Comparison of ENCODE assay signal across 7 mouse cellular contexts in genomic region chr2:147895691-147896090, GRCm38 (mm10).
DNase-seq lines count a peak whose midpoint lies in the region; ATAC-seq and TF ChIP-seq lines count a peak whose summit lies in the region.

No protein-coding gene starts in this region.

- H3K4me3 ChIP-seq in embryonic facial prominence, embryonic 14.5 days (ENCODE audit: low read depth, low read length) = no peak overlapping the region
- no peak overlapping the region for H3K4me3 ChIP-seq in kidney, adult 2 months (ENCODE audit: insufficient read depth, low read depth, low read length)

- peak; percentile 11 to 54 for DNase-seq in spleen, postnatal 10 days (ENCODE audit: low spot score in 2 of 2)
- no peak for DNase-seq in spleen, adult 12 weeks (ENCODE audit: low spot score)
- DNase-seq in adrenal gland, postnatal 36 days = peak; percentile 51 to 63
- peak; percentile 53 for DNase-seq in embryonic facial prominence, embryonic 14.5 days (ENCODE audit: low spot score)
- peak; percentile 41 for DNase-seq in kidney, adult 2 months
- peak; percentile 32 to 65 for DNase-seq in lung, adult 18-20 months
- DNase-seq in right cerebral cortex, postnatal 25 days = peak; percentile 10

- no peak for ATAC-seq in embryonic facial prominence, embryonic 14.5 days (ENCODE audit: low read depth)

- no peak overlapping the region for H3K4me2 ChIP-seq in embryonic facial prominence, embryonic 14.5 days (ENCODE audit: low read depth, low read length)

- H3K9ac ChIP-seq in embryonic facial prominence, embryonic 14.5 days (ENCODE audit: low read depth, low read length) = no peak overlapping the region

- TF ChIP-seq CTCF in kidney, adult 2 months (conservative IDR thresholded peaks at IDR 0.05; ENCODE audit: insufficient read depth, insufficient read length, low read depth, low read length) = peak; percentile 89

- 0% methylated on average over 1 of the region's 1 CpGs for WGBS in embryonic facial prominence, embryonic 14.5 days
- 0% methylated on average over 1 of the region's 1 CpGs for WGBS in kidney, adult 2 months

- H3K27me3 ChIP-seq in embryonic facial prominence, embryonic 14.5 days (replicated peaks; ENCODE audit: control insufficient read depth, insufficient read depth, low read length) = no peaks in the 10 kb centered on the region
- no peaks in the 10 kb centered on the region for H3K27me3 ChIP-seq in kidney, adult 2 months (replicated peaks; ENCODE audit: control insufficient read depth, insufficient read depth, low read length)

- H3K4me1 ChIP-seq in embryonic facial prominence, embryonic 14.5 days (ENCODE audit: control insufficient read depth, insufficient read depth, low read length) = no peaks in the 10 kb centered on the region
- no peaks in the 10 kb centered on the region for H3K4me1 ChIP-seq in kidney, adult 2 months (ENCODE audit: control insufficient read depth, insufficient read depth, low read length)

- H3K36me3 ChIP-seq in embryonic facial prominence, embryonic 14.5 days (ENCODE audit: control insufficient read depth, insufficient read depth, low read length) = no peaks in the 10 kb centered on the region
- H3K36me3 ChIP-seq in kidney, adult 2 months (ENCODE audit: control insufficient read depth, insufficient read depth, low read length) = no peaks in the 10 kb centered on the region

- no peak overlapping the region for H3K27ac ChIP-seq in embryonic facial prominence, embryonic 14.5 days (replicated peaks; ENCODE audit: low read depth, low read length)
- H3K27ac ChIP-seq in kidney, adult 2 months (ENCODE audit: insufficient read depth, low read depth, low read length) = no peak overlapping the region

- no peaks in the 10 kb centered on the region for H3K9me3 ChIP-seq in embryonic facial prominence, embryonic 14.5 days (ENCODE audit: control insufficient read depth, low read length)

- TF ChIP-seq POLR2A in kidney, adult 2 months (IDR thresholded peaks at IDR 0.05; ENCODE audit: low read depth, low read length) = no peak
